Mouse (Mus musculus): Measurements from ENCODE around the gene Gsk3a. TPM values are rescaled to one million over a fixed set of nuclear protein-coding genes. Genes with fewer than 3 reads are reported as not detected.

Gene Gsk3a
- polyA plus RNA-seq, 1 experiment from 2014 or later = 16.3 TPM

DNA sequence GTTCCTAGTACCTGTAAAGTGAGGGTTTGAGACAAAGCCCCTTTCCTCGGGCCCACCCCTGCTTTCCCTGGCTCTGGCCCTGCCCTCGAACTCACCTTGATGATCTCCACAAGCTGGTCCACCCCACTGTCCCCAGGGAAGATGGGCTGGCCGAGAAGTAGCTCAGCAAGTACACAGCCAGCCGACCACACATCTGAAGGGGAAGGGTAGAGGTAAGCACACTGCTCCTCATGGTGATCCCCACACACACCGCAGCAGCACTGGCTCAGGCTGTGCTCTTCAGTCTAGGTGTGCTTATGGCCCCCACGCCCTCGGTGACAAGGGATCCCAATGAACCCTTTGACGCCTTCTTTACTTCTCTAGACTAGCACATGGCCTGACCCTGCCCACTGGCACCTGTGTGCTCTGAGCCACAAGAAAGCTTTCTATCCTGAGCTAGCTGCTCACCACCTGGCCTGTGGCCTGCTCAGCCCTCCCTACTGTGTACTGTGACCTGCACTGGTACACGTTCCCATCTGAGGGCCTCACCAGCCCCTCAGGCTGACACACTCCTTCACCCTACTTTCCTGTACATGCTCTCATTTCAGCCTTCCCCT is 6.9 kb downstream of the Gsk3a start:
- WGBS = 90% methylated on average over 9 of the region's 9 CpGs
- ATAC-seq (ENCODE audit: low FRiP score) = no peak
- Histone ChIP-seq H3K27ac (replicated peaks) (no peak overlapping the region), H3K4me2 (no peak overlapping the region), H3K9ac (replicated peaks) (no peak overlapping the region), H3K36me3 (peaks cover 91% of the 10 kb centered on the region), H3K4me3 (replicated peaks) (no peak overlapping the region), H3K27me3 (replicated peaks) (no peaks in the 10 kb centered on the region), H3K9me3 (replicated peaks) (no peaks in the 10 kb centered on the region), H3K4me1 (peaks cover 22% of the 10 kb centered on the region)

DNA sequence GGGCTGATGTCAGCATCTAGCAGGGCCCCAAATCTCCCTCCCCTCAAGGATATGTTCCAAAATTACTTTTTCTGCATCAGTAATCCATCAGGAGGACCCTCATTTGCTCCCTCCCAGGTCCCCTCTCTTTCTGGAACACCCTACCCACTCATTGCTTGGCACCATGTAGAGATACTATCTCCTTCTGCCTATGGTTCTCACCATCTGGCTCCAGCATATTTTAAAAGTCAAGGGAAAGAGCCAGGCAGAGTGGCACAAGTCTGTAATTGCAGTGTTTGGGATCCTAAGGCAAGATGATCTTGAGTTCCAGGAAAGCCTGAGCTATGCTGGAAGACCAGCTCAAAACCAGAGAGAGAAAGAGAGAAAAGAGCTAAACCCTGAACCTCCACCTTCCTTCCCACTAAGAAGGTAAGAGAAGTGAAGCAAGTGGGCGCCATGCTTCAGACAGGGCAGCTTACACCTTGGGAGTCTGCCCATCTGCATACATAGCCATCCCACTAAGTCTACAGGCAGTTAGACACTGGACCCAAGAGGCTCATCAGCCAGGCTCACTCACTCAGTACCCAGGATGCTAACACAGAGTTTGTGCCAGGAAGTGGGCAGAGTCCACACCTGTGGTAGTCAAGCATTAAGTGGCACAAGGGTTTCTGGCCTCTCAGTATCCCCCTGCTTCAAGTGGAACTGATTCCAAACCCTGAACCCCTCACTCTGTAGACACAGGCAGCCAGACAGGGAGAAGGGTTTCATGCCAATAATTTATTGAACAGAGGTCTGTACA is 9.9 kb downstream of the Gsk3a start:
- Histone ChIP-seq H3K4me1 (peaks cover 7% of the 10 kb centered on the region), H3K27me3 (replicated peaks) (no peaks in the 10 kb centered on the region), H3K9ac (replicated peaks) (no peak overlapping the region), H3K9me3 (replicated peaks) (no peaks in the 10 kb centered on the region), H3K27ac (replicated peaks) (no peak overlapping the region), H3K4me2 (no peak overlapping the region), H3K36me3 (peaks cover 88% of the 10 kb centered on the region), H3K4me3 (replicated peaks) (no peak overlapping the region)
- no peak for ATAC-seq (ENCODE audit: low FRiP score)
- WGBS = 89% methylated on average over 1 of the region's 1 CpGs

DNA sequence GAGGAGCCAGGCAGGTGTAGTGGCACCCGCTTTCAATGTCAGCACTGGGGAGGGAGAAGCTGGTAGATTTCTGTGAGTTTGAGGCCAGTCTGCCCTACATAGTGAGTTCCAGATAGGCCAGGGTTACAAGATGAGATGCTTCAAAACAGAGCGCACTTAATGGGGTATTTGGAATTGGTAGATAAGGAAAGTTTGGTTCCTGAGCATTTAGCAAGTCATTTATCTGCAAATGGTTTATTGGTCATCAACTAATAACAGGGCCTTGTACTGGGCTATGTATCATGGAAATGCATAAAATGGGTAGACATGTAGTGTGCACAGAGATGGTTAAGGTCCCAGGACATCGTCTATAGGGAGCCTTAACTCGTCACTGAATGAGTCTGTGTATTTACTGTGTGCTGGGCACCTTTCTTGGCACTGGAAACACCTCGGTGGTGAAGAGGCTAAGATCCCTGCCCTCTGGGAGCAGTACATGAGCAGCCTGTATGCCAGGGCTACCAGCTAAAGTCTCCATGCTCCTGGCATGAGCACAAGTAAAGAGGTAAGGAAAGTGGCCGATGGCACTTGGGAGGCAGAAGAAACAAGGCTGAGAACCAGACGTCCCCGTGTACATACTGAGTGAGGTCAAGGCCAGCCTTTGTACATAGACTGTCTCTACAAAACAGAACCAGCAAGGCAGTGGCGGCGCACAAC is 15.2 kb downstream of the Gsk3a start:
- H3K27ac ChIP-seq (replicated peaks) = peak overlapping the region; percentile 95; the same call in 1 of the 2 replicates
- no peaks in the 10 kb centered on the region for H3K27me3 ChIP-seq (replicated peaks)
- H3K4me1 ChIP-seq = peaks cover 43% of the 10 kb centered on the region
- peak overlapping the region; percentile 57 for H3K4me3 ChIP-seq (replicated peaks)
- H3K9me3 ChIP-seq (replicated peaks) = no peaks in the 10 kb centered on the region
- H3K4me2 ChIP-seq = peak overlapping the region; percentile 98
- WGBS = 85% methylated on average over 10 of the region's 10 CpGs
- no peak for ATAC-seq (ENCODE audit: low FRiP score)
- H3K36me3 ChIP-seq = peaks cover 36% of the 10 kb centered on the region
- peak overlapping the region; percentile 81 for H3K9ac ChIP-seq (replicated peaks)

DNA sequence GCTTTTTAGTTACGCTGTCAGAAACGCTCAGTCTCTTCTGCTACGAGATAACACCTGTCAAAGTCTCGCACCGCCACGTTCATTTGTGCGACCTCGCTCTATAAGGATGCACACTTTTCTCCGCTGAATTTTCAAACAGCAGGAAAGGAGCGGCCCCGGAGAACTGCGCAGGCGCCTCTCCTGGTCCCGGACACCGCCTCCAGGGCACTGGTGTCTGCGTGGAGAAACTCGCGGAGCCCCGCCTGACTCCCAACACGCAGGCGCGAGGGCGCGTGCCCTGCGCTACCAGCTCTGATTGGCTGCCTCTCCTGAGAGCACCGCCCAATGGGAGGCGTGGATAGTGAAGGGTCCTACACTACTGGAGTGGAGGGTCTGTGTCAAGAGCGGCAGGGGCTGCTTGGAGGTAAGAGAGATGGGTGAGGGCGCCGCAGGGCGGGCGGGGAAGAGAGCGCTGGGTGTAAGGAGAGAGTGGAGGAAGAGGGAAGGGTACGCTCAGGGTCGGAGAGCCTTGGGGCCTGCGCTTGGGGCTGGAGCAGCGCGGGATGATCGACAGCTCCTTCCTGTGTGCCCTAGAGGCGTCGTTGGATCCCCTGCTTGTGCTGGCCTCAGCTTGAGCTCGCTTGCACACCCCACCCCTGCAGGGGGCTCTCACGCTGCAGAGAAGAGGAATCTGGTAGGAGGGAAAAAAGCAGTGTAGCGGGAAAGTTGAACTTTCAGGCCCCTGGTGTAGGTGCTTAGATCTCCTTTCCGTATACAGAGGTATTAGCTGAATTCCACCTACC is 16.4 kb downstream of the Gsk3a start, which contains the start of gene Zfp526:
Gene Zfp526 (plus strand): TSS at position 324 of the 782 bp plus-strand sequence.
- peaks cover 43% of the 10 kb centered on the region for H3K4me1 ChIP-seq
- H3K27me3 ChIP-seq (replicated peaks) = no peaks in the 10 kb centered on the region
- WGBS = under 1% methylated on average over 40 of the region's 45 CpGs
- H3K36me3 ChIP-seq = peaks cover 29% of the 10 kb centered on the region
- no peaks in the 10 kb centered on the region for H3K9me3 ChIP-seq (replicated peaks)
- H3K9ac ChIP-seq (replicated peaks) = peak within 1 kb of the TSS; percentile 81
- peak within 1 kb of the TSS; percentile 57 for H3K4me3 ChIP-seq (replicated peaks)
- peak within 1 kb of the TSS; percentile 95 for H3K27ac ChIP-seq (replicated peaks)
- ATAC-seq (ENCODE audit: low FRiP score) = peak; percentile 94
- H3K4me2 ChIP-seq = peak within 1 kb of the TSS; percentile 98

DNA sequence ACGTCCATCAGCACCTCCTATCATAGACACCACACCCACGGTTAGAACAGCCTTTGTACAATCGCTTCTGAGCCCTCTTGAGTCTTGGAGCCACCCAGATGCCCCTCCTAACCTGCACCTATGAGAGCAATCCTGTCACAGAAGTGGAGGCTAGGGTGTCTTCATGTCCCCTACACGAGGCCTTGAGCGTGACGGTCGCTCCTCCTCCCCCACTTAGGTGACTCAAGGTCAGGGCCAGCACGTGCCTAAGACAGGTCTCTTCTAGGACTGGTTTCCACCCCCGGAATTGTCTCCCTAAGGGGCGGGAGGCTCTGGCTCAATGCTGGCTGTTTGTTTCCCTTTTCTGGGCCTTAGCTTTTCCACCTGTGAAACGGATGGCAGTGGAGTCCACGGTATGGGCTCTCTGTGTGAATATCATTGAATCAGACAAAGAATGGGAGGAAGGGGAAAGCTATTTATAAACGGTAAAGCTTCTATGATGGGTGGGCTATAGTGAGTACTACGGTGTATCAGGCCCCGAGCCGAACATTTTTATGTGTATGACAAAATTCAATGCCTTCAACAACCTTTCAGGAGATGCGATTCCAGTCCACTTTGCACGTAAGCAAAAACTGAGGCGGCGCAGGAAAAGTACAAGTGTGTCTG is 17.1 kb downstream of the Gsk3a start, which contains the start of gene Dedd2:
Gene Dedd2 (minus strand): TSS at position 159 of the 645 bp plus-strand sequence.
- peak within 1 kb of the TSS; percentile 82 for H3K9ac ChIP-seq (replicated peaks)
- no peaks in the 10 kb centered on the region for H3K27me3 ChIP-seq (replicated peaks)
- peak within 1 kb of the TSS; percentile 57 for H3K4me3 ChIP-seq (replicated peaks)
- H3K36me3 ChIP-seq = peaks cover 23% of the 10 kb centered on the region
- H3K4me1 ChIP-seq = peaks cover 43% of the 10 kb centered on the region
- peak within 1 kb of the TSS; percentile 98 for H3K4me2 ChIP-seq
- H3K27ac ChIP-seq (replicated peaks) = peak within 1 kb of the TSS; percentile 95
- H3K9me3 ChIP-seq (replicated peaks) = no peaks in the 10 kb centered on the region
- WGBS = 9% methylated on average over 20 of the region's 20 CpGs
- peak; percentile 6; the same call in 1 of the 2 replicates for ATAC-seq (ENCODE audit: low FRiP score)

DNA sequence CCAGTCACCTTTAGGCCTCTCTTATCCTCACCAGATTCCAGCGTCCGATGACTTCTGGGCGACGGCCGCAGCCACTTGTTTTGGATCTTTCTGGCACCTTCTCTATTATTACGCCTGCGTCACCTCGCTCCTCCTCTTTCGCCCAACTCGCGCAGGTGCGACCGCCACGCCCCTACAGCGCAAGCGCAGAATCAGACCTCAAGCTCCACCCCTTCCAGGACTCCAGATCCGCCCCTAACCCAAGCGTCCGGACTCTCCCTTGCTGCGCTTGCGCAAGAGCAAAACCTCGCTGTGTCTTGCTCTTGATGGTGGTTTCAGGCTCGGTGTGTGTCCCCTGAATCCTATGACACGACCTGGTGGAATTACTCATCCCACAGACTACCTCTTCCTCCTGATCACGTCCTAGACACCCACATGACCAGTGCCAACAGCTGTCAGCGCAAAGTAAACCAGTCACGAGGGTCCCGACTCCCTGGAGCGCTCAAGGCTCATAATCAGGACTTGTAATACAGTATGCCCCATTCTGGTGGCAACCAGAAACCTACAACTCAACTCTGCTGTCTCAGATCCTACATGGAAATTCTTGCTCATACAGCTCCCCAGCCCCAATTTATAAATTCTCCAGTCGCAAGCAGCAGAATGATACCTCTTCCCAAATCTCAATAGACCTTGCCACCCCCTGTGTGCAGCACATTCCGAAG is 17.7 kb downstream of the Gsk3a start:
- peak; percentile 82 for ATAC-seq (ENCODE audit: low FRiP score)
- 2% methylated on average over 31 of the region's 31 CpGs for WGBS
- Histone ChIP-seq H3K27ac (replicated peaks) (peak overlapping the region; percentile 82), H3K27me3 (replicated peaks) (no peaks in the 10 kb centered on the region), H3K4me1 (peaks cover 43% of the 10 kb centered on the region), H3K9ac (replicated peaks) (peak overlapping the region; percentile 82), H3K9me3 (replicated peaks) (no peaks in the 10 kb centered on the region), H3K4me3 (replicated peaks) (peak overlapping the region; percentile 57), H3K36me3 (peaks cover 23% of the 10 kb centered on the region), H3K4me2 (peak overlapping the region; percentile 98)

DNA sequence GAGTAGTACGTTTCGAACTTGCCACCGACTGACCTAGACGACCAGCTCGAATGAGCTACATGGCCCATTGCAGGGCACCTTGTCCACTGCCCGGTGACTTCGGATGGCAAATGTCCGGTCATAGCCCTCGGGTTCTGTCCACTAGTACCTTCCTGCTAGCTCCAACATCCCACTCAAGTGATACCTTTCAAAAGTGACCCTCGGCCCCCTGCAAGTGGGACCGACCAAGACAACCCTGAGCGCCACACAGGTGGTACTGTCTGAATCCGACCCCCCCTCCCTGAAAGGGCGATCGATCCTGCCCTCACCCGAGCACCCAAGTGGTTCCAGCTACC is 18.3 kb downstream of the Gsk3a start:
- H3K4me1 ChIP-seq = peaks cover 43% of the 10 kb centered on the region
- H3K4me3 ChIP-seq (replicated peaks) = peak overlapping the region; percentile 57
- peak overlapping the region; percentile 98 for H3K4me2 ChIP-seq
- H3K27me3 ChIP-seq (replicated peaks) = no peaks in the 10 kb centered on the region
- peak overlapping the region; percentile 82 for H3K27ac ChIP-seq (replicated peaks)
- WGBS = under 1% methylated on average over 16 of the region's 16 CpGs
- peak overlapping the region; percentile 82 for H3K9ac ChIP-seq (replicated peaks)
- ATAC-seq (ENCODE audit: low FRiP score) = peak; percentile 39
- peaks cover 19% of the 10 kb centered on the region for H3K36me3 ChIP-seq
- H3K9me3 ChIP-seq (replicated peaks) = no peaks in the 10 kb centered on the region

DNA sequence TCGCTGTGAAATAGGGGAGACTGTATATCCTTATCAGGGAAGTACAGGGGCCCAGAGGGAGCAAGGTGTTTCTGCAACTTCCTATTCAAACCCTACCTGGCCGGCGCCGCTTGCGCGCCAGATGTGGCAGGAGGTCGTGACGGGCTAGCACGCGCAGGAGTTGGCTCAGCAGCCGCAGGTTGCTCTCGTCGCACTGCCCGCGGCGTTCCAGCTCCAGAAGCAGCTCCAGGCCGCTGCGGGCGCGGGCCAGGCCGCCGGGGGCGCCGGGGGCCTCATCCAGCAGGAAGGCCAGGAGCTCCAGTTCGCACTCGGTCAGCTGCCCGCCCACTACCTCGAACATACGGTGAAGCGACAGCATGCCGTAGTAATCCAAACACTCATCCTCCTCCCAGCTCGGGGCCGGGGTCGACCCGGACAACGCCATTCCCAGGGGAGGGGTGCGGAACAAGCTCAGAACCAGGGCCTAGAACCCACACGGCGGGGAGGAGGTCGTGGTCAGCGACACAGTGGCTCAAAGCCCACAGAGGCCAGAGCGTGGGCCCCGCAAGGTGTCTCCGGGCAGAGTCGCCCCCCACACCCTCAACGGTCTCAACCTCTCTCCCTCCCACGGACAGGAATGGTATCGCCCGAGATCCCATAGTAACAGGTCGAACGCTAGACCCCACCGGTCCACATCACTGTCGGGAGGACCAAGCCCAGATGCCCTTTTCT is 18.8 kb downstream of the Gsk3a start:
- Histone ChIP-seq H3K4me3 (replicated peaks) (peak overlapping the region; percentile 57), H3K36me3 (peaks cover 20% of the 10 kb centered on the region), H3K4me2 (peak overlapping the region; percentile 98), H3K27me3 (replicated peaks) (no peaks in the 10 kb centered on the region), H3K27ac (replicated peaks) (peak overlapping the region; percentile 82), H3K9me3 (replicated peaks) (no peaks in the 10 kb centered on the region), H3K9ac (replicated peaks) (peak overlapping the region; percentile 82), H3K4me1 (peaks cover 43% of the 10 kb centered on the region)
- ATAC-seq (ENCODE audit: low FRiP score) = peak; percentile 49
- WGBS = under 1% methylated on average over 53 of the region's 53 CpGs

DNA sequence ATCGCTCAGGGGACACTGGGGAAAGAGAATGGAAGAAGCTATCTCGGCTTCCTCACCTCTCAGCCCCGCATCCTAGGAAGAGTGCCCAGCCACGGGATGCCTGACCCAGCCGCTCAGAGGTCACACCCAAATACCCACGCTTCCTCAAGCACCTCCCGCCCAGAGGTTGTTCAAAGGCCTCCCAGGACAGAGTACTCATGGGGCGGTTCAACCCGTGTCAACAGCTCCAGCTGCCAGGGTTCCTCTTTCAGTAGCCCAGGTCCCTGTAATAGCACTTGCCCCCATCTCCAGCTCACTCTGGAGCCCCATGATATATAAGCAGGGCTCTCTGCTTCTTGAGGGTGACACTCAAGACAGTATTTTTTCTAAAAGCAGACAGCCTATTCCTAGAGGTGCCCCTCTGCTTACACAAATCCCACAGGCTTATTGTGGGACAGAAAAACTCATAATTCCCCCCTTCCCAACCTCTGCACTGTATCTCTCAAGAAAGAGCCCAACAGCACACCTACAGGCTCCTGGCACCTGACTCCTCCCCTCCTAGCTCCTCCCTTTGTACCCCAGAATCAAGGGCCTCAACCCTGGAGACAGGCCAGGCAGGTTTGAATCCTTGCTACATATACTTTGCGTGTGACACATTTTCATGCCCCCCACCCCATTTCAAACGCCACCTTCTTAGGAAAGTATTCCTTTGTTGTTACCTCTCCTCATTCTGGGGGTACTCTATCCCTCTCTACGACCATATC is 19.8 kb downstream of the Gsk3a start:
- H3K27ac ChIP-seq (replicated peaks) = no peak overlapping the region
- WGBS = 70% methylated on average over 12 of the region's 12 CpGs
- H3K9ac ChIP-seq (replicated peaks) = no peak overlapping the region
- peaks cover 40% of the 10 kb centered on the region for H3K4me1 ChIP-seq
- peaks cover 19% of the 10 kb centered on the region for H3K36me3 ChIP-seq
- H3K4me3 ChIP-seq (replicated peaks) = peak overlapping the region; percentile 57; the same call in 1 of the 2 replicates
- no peaks in the 10 kb centered on the region for H3K27me3 ChIP-seq (replicated peaks)
- no peak for ATAC-seq (ENCODE audit: low FRiP score)
- peak overlapping the region; percentile 98 for H3K4me2 ChIP-seq
- no peaks in the 10 kb centered on the region for H3K9me3 ChIP-seq (replicated peaks)

Data from neural tube, embryonic 15.5 days (tissue).